Mouse (Mus musculus) CH12.LX (cell line): ENCODE measurements around the gene Mrpl49. TPM values are rescaled to one million over a fixed set of nuclear protein-coding genes. Genes with fewer than 3 reads are reported as not detected.
A peak's percentile ranks its signal among the peaks of the same experiment; 100 is the strongest.

Experiments
- DNase-seq: peaks from one replicate; pipeline ENCODE4 v3.0.0-alpha.2; 2013; ENCODE audit errors: extremely low read depth
- H3K27ac ChIP-seq: 2 replicates; pipeline ENCODE4 v1.5.1; 2012; ENCODE audit warnings: low read depth, mild to moderate bottlenecking, control low read depth, moderate library complexity; ENCODE audit not compliant: insufficient read depth
- H3K27me3 ChIP-seq: replicated peaks from 2 replicates; pipeline ENCODE3; 2012; ENCODE audit warnings: inconsistent platforms
- H3K36me3 ChIP-seq, 2 experiments: replicated peaks in 1 of 2; 2 replicates each; pipeline versions ENCODE3 to v1.6.1; 2012; ENCODE audit warnings: inconsistent platforms in 1 of 2, low read length in 1 of 2, mild to moderate bottlenecking in 1 of 2, mixed read lengths in 1 of 2, moderate library complexity in 1 of 2; ENCODE audit not compliant: control insufficient read depth in 1 of 2, insufficient read depth in 1 of 2
- H3K4me1 ChIP-seq, 2 experiments: 2 replicates each; pipeline ENCODE4 v1.6.1; 2012; ENCODE audit warnings: inconsistent platforms in 1 of 2, moderate library complexity in 1 of 2; ENCODE audit not compliant: insufficient read depth in 2 of 2, control insufficient read depth in 1 of 2
- H3K4me2 ChIP-seq: 2 replicates; pipeline ENCODE4 v1.6.1; 2012; ENCODE audit warnings: low read depth, mild to moderate bottlenecking, control low read depth; ENCODE audit not compliant: poor library complexity, insufficient read depth, severe bottlenecking
- H3K4me3 ChIP-seq, 3 experiments: fragments of 150-350 bp in 1 of 3; sonication (generic) in 1 of 3; replicated peaks in 1 of 3; 2 replicates each; pipeline versions ENCODE3 to v1.5.1; 2011 to 2012; ENCODE audit warnings: low read depth in 2 of 3, low read length in 2 of 3, mild to moderate bottlenecking in 2 of 3, moderate library complexity in 2 of 3, control low read depth in 1 of 3, improper control_type of control experiment in 1 of 3, inconsistent platforms in 1 of 3, mixed read lengths in 1 of 3; ENCODE audit not compliant: poor library complexity in 1 of 3
- H3K79me2 ChIP-seq: replicated peaks from 2 replicates; pipeline ENCODE4 v1.6.1; 2012; ENCODE audit warnings: mild to moderate bottlenecking, moderate library complexity; ENCODE audit not compliant: control insufficient read depth, poor library complexity, insufficient read depth, severe bottlenecking; ENCODE audit errors: extremely low read depth
- H3K9ac ChIP-seq: 2 replicates; pipeline ENCODE4 v1.6.1; 2012; ENCODE audit warnings: low read depth, mild to moderate bottlenecking, control low read depth, moderate library complexity; ENCODE audit not compliant: insufficient read depth
- H3K9me3 ChIP-seq: replicated peaks from 2 replicates; pipeline ENCODE3; 2012; ENCODE audit warnings: low read length, inconsistent platforms, mixed read lengths
- CHD2 ChIP-seq: IDR thresholded peaks from 2 replicates; pipeline ENCODE4 v1.6.1; 2011; ENCODE audit warnings: low read length, improper control_type of control experiment
- ELF1 ChIP-seq: IDR thresholded peaks from 2 replicates; pipeline ENCODE4 v1.6.1; 2014; ENCODE audit warnings: low read depth, mild to moderate bottlenecking, inconsistent platforms, low read length, improper control_type of control experiment
- GABPA ChIP-seq: IDR thresholded peaks from 2 replicates; pipeline ENCODE4 v1.6.1; 2012; ENCODE audit warnings: low read depth, low read length, improper control_type of control experiment, inconsistent platforms; ENCODE audit not compliant: insufficient replicate concordance
- HCFC1 ChIP-seq: IDR thresholded peaks from 2 replicates; pipeline ENCODE4 v1.6.1; 2012; ENCODE audit warnings: low read depth, mild to moderate bottlenecking, inconsistent platforms, low read length, improper control_type of control experiment
- IRF4 ChIP-seq: IDR thresholded peaks from 2 replicates; pipeline ENCODE4 v1.6.1; 2014; ENCODE audit warnings: low read depth, mild to moderate bottlenecking, inconsistent platforms, low read length, improper control_type of control experiment
- JUND ChIP-seq: conservative IDR thresholded peaks from 2 replicates; pipeline ENCODE4 v1.6.1; 2011; ENCODE audit warnings: low read depth, low read length, improper control_type of control experiment
- MAX ChIP-seq: IDR thresholded peaks from 2 replicates; pipeline ENCODE4 v1.6.1; 2011; ENCODE audit warnings: low read length, improper control_type of control experiment
- MAZ ChIP-seq: IDR thresholded peaks from 2 replicates; pipeline ENCODE4 v1.6.1; 2012; ENCODE audit warnings: low read depth, mild to moderate bottlenecking, inconsistent platforms, low read length, improper control_type of control experiment, moderate library complexity
- MEF2A ChIP-seq: IDR thresholded peaks from 2 replicates; pipeline ENCODE4 v1.6.1; 2014; ENCODE audit warnings: low read depth, mild to moderate bottlenecking, inconsistent platforms, low read length, improper control_type of control experiment, borderline replicate concordance
- MXI1 ChIP-seq: IDR thresholded peaks from 2 replicates; pipeline ENCODE4 v1.6.1; 2011; ENCODE audit warnings: mild to moderate bottlenecking, low read depth, low read length, improper control_type of control experiment
- MYC ChIP-seq: IDR thresholded peaks from 2 replicates; pipeline ENCODE4 v1.6.1; 2011; ENCODE audit warnings: low read depth, mild to moderate bottlenecking, improper control_type of control experiment, low read length
- POLR2A ChIP-seq: IDR thresholded peaks from 2 replicates; pipeline ENCODE4 v1.6.1; 2011; ENCODE audit warnings: low read depth, mild to moderate bottlenecking, improper control_type of control experiment, low read length
- SMC3 ChIP-seq: IDR thresholded peaks from 2 replicates; pipeline ENCODE4 v1.6.1; 2011; ENCODE audit warnings: low read depth, low read length, improper control_type of control experiment
- TBP ChIP-seq: conservative IDR thresholded peaks from 2 replicates; pipeline ENCODE4 v1.6.1; 2011; ENCODE audit warnings: low read depth, low read length, improper control_type of control experiment
- TCF12 ChIP-seq: IDR thresholded peaks from 2 replicates; pipeline ENCODE4 v1.6.1; 2014; ENCODE audit warnings: low read depth, mild to moderate bottlenecking, inconsistent platforms, low read length, improper control_type of control experiment
- UBTF ChIP-seq: IDR thresholded peaks from 2 replicates; pipeline ENCODE4 v1.6.1; 2012; ENCODE audit warnings: low read depth, mild to moderate bottlenecking, inconsistent platforms, low read length, improper control_type of control experiment, moderate library complexity
- USF2 ChIP-seq: conservative IDR thresholded peaks from 2 replicates; pipeline ENCODE4 v1.6.1; 2011; ENCODE audit warnings: low read depth, low read length, improper control_type of control experiment
- ZKSCAN1 ChIP-seq: IDR thresholded peaks from 2 replicates; pipeline ENCODE4 v1.6.1; 2012; ENCODE audit warnings: low read depth, inconsistent platforms, low read length, improper control_type of control experiment, borderline replicate concordance
- ZNF384 ChIP-seq: IDR thresholded peaks from 2 replicates; pipeline ENCODE4 v1.6.1; 2012; ENCODE audit warnings: low read depth, low read length, improper control_type of control experiment, inconsistent platforms
- dilution Hi-C: fragments of 300-500 bp; cut with MboI; formaldehyde crosslinking; loops from 2 replicates; pipeline ENCODE4 v1.14.3; 2020; ENCODE audit warnings: low sequenced_read_pairs; ENCODE audit not compliant: extremely low pct_unique_long_range_greater_than_20kb, extremely low pct_ligation_motif_present
- in situ Hi-C: fragments of 300-500 bp; cut with MboI; formaldehyde crosslinking; loops from 3 replicates; pipeline ENCODE4 v1.14.3; 2019; ENCODE audit warnings: low sequenced_read_pairs, low pct_ligation_motif_present, low pct_unique_long_range_greater_than_20kb, mixed read lengths
- polyA plus RNA-seq: library from polyadenylated mRNA; unstranded; fragments of >175 nt; gene quantifications from 2 replicates; pipeline ENCODE4 v1.2.1, GENCODE M21; 2012; ENCODE audit warnings: low read depth; ENCODE audit not compliant: insufficient read length
- total RNA-seq, 2 experiments: library from RNA; depleted of rRNA; stranded (reverse); fragments of 300-350 nt in 1 of 2; fragments of >200 nt in 1 of 2; gene quantifications; 2 replicates each; pipeline ENCODE4 v1.2.3; 2012 to 2014

Gene Mrpl49
- total and polyA plus RNA-seq, 3 experiments: 37.4 to 66.6 (median 59.0) TPM

- in situ Hi-C loops (no loop called here), dilution Hi-C loops (no loop called here)
- H3K9me3 ChIP-seq: no peaks in the 10 kb centered on the region
- DNase-seq: no peak
- H3K9ac ChIP-seq: no peak within 1 kb of the TSS
- H3K4me2 ChIP-seq: no peak within 1 kb of the TSS
- peaks cover 65 to 91% of the 10 kb centered on the region in 2 experiments for H3K36me3 ChIP-seq
- no peak within 1 kb of the TSS for H3K4me3 ChIP-seq
- TF ChIP-seq TBP (no peak), JUND (no peak), MYC (no peak), ZKSCAN1 (no peak), CHD2 (no peak), MAX (no peak)
- H3K27ac ChIP-seq: no peak within 1 kb of the TSS
- H3K4me1 ChIP-seq: peaks cover 0 to 5% of the 10 kb centered on the region in 2 experiments; a peak in 1 of 4 replicates
- H3K79me2 ChIP-seq: peaks cover 11% of the 10 kb centered on the region
- no peaks in the 10 kb centered on the region for H3K27me3 ChIP-seq
These were observed 36.5 kb upstream of the Mrpl49 start, which contains the start of gene AC131692.1 for GRCm38 (mm10) chr19:6094119-6094518. Gene AC131692.1, plus strand, starts transcription at chr19:6094419.

DNA sequence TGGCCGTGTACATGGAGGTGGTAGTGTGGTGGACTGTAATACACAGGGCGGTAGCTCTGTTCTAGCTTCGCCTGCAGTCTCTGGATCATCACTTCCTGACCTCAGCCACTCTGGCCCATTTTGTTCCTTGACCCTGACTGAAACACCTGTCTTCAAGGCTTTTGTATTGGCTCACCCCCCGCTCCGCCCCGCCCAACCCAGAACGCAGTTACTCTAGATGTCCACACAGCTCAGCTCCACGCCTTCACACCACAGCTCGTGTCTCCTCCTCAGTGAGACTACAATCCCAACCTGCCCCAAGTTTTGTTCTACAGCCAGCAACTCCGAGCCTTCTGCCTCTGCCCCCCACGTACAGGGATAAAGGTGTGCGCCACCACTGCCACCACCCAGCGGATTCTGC, 31.3 kb upstream of the Mrpl49 start:
- peaks cover 62 to 74% of the 10 kb centered on the region in 2 experiments for H3K36me3 ChIP-seq

GRCm38 (mm10) chr19:6085417-6085879, 27.9 kb upstream of the Mrpl49 start:
- no peaks in the 10 kb centered on the region for H3K9me3 ChIP-seq
- peak; percentile 93 for DNase-seq
- peaks cover 4 to 36% of the 10 kb centered on the region in 2 experiments for H3K4me1 ChIP-seq
- H3K79me2 ChIP-seq: peaks cover 43% of the 10 kb centered on the region
- dilution Hi-C loops: no loop called here
- peak overlapping the region; percentile 89 for H3K4me2 ChIP-seq
- H3K36me3 ChIP-seq: peaks cover 58 to 75% of the 10 kb centered on the region in 2 experiments
- no peak; the same call in 1 of the 2 replicates for TF ChIP-seq TCF12
- peak; percentile 43 for TF ChIP-seq HCFC1
- TF ChIP-seq ZNF384: peak; percentile 99
- no peak for TF ChIP-seq MAZ
- TF ChIP-seq MXI1: peak; percentile 26
- peak; percentile 81 for TF ChIP-seq TBP
- peak; percentile 86 for TF ChIP-seq CHD2
- peak; percentile 64 for TF ChIP-seq MYC
- peak; percentile 87 for TF ChIP-seq IRF4
- TF ChIP-seq ELF1: peak; percentile 84
- TF ChIP-seq JUND: no peak
- TF ChIP-seq UBTF: peak; percentile 34; the same call in 1 of the 2 replicates
- TF ChIP-seq POLR2A: peak; percentile 52
- TF ChIP-seq SMC3: no peak
- peak overlapping the region; percentile 94 for H3K9ac ChIP-seq
- H3K4me3 ChIP-seq: peak overlapping the region; percentile 90 to 98 (median 98)
- no peaks in the 10 kb centered on the region for H3K27me3 ChIP-seq
- in situ Hi-C loops: loop anchor here (5.0 kb wide), 1 partner anchor 37 kb away; no protein-coding TSS in a partner anchor
- peak overlapping the region; percentile 66; the same call in 1 of the 2 replicates for H3K27ac ChIP-seq

More for the DNA sequence above, 31.3 kb upstream of the Mrpl49 start:
- TF ChIP-seq POLR2A (no peak), ZKSCAN1 (no peak), MEF2A (no peak), GABPA (no peak), USF2 (no peak), SMC3 (no peak)
- TF ChIP-seq, all 38 proteins: peak for 0
- Histone ChIP-seq H3K79me2 (peaks cover 46% of the 10 kb centered on the region), H3K9me3 (no peaks in the 10 kb centered on the region), H3K27me3 (no peaks in the 10 kb centered on the region), H3K27ac (no peak overlapping the region), H3K9ac (no peak overlapping the region), H3K4me3 (no peak overlapping the region), H3K4me2 (no peak overlapping the region), H3K4me1 (peaks cover 2 to 31% of the 10 kb centered on the region in 2 experiments)
- no peak for DNase-seq
- dilution Hi-C loops: no loop called here
- in situ Hi-C loops: loop anchor here (5.0 kb wide), 1 partner anchor 33 kb away; no protein-coding TSS in a partner anchor
